Mouse (Mus musculus) cortical plate, adult 2 months (tissue): ENCODE results near the gene Rnasel.

Experiments
- CTCF ChIP-seq: fragments of 200-500 bp; IDR thresholded peaks from 2 replicates; pipeline ENCODE4 v1.5.1; 2011; ENCODE audit warnings: mild to moderate bottlenecking, control low read depth, low read length; ENCODE audit not compliant: insufficient read depth; ENCODE audit errors: extremely low read depth
- POLR2A ChIP-seq: fragments of 200-500 bp; IDR thresholded peaks from 2 replicates; pipeline ENCODE4 v1.6.1; 2011; ENCODE audit warnings: mild to moderate bottlenecking, low read length, control low read depth; ENCODE audit not compliant: insufficient read depth; ENCODE audit errors: extremely low read depth

GRCm38 (mm10) chr1:153746728-153747127, 2.5 kb upstream of the Rnasel start:
- TF ChIP-seq CTCF (peak; percentile 93), POLR2A (no peak)
